Mouse (Mus musculus) kidney, adult 2 months (tissue): ENCODE results near the gene Sspo. TPM values are rescaled to one million over a fixed set of nuclear protein-coding genes. Genes with fewer than 3 reads are reported as not detected.
A peak's percentile ranks its signal among the peaks of the same experiment; 100 is the strongest.

Experiments
- DNase-seq: peaks from one replicate; pipeline ENCODE4 v3.0.0; 2021
- H3K27ac ChIP-seq: fragments of 200-500 bp; 2 replicates; pipeline ENCODE4 v1.5.1; 2012; ENCODE audit warnings: low read depth, low read length, control low read depth, inconsistent platforms; ENCODE audit not compliant: insufficient read depth
- H3K27me3 ChIP-seq: fragments of 200-500 bp; replicated peaks from 2 replicates; pipeline ENCODE4 v1.6.1; 2012; ENCODE audit warnings: mild to moderate bottlenecking, moderate library complexity, low read length, inconsistent platforms; ENCODE audit not compliant: control insufficient read depth, insufficient read depth
- H3K36me3 ChIP-seq: fragments of 200-500 bp; 2 replicates; pipeline ENCODE4 v1.6.1; 2012; ENCODE audit warnings: mild to moderate bottlenecking, moderate library complexity, low read length, inconsistent platforms; ENCODE audit not compliant: control insufficient read depth, insufficient read depth
- H3K4me1 ChIP-seq: fragments of 200-500 bp; 2 replicates; pipeline ENCODE4 v1.6.1; 2011; ENCODE audit warnings: low read length; ENCODE audit not compliant: control insufficient read depth, insufficient read depth
- H3K4me3 ChIP-seq: fragments of 200-500 bp; 2 replicates; pipeline ENCODE4 v1.5.1; 2011; ENCODE audit warnings: mild to moderate bottlenecking, low read depth, low read length, control low read depth; ENCODE audit not compliant: insufficient read depth
- CTCF ChIP-seq: fragments of 200-500 bp; conservative IDR thresholded peaks from 2 replicates; pipeline ENCODE4 v1.5.1; 2011; ENCODE audit warnings: low read depth, mild to moderate bottlenecking, control low read depth, low read length, moderate library complexity, mixed read lengths; ENCODE audit not compliant: insufficient read depth, insufficient read length
- POLR2A ChIP-seq: fragments of 200-500 bp; IDR thresholded peaks from one replicate; pipeline ENCODE4 v1.6.1; 2011; ENCODE audit warnings: low read depth, low read length, control low read depth
- WGBS: fragments of 180-500 bp; shearing (Covaris S2); methylation state at CpG from one replicate; pipeline ENCODE4 v1.1.7; 2018; 5-methylcytosine and 5-hydroxymethylcytosine counted together
- polyA plus RNA-seq: library from polyadenylated mRNA; depleted of rRNA; stranded (reverse); fragments of >200 nt; gene quantifications from 2 replicates; pipeline ENCODE4 v1.2.3, GENCODE M21; 2012

The Sspo gene
- polyA plus RNA-seq, 1 experiment: 1.5 TPM

DNA sequence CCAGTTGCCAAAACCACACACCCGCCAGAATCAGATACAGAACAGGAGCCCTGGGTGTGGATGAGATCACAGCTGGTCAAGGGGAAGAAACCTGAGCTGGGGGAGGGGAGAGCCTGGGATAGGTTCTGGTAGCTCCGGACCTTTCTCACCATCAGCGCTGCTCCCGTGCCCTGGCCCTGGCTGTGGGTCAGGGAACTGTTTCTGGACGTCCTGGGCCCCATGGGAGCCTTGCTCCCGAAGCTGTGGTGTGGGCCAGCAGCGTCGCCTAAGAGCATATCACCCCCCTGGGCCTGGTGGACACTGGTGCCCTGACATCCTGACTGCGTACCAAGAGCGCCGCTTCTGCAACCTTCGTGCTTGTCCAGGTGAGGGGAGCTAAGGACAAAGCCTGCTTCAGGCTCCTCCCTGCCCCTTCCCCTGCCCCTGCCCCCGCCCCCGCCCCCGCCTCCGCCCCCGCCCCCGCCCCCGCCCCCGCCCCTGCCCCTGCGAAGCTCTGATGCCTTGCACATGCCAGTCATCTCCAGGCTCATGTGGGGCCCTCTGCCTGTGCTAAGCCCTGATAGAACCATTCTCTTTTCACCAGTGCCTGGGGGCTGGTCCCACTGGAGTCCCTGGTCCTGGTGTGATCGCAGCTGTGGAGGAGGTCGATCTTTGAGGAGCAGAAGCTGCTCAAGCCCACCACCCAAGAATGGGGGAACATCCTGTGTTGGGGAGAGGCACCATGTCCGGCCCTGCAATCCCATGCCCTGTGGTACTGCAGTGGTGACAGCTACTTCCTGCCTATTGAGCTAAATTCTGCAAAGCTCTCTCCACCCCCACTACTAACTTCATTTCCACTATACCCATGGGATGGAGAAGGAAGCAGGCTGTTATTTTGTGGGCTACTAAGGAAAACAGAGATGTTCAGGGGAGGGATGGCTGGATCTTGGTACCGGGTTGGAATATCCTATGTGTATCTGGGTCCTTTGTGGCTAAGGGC, 40.0 kb downstream of the Sspo start:
- peak; percentile 27 for DNase-seq
- Histone ChIP-seq H3K4me3 (no peak overlapping the region), H3K4me1 (no peaks in the 10 kb centered on the region), H3K36me3 (no peaks in the 10 kb centered on the region), H3K27ac (peak overlapping the region; percentile 18; the same call in 1 of the 2 replicates), H3K27me3 (no peaks in the 10 kb centered on the region)
- 20% methylated on average over 18 of the region's 25 CpGs for WGBS
- TF ChIP-seq CTCF (no peak), POLR2A (no peak)

DNA sequence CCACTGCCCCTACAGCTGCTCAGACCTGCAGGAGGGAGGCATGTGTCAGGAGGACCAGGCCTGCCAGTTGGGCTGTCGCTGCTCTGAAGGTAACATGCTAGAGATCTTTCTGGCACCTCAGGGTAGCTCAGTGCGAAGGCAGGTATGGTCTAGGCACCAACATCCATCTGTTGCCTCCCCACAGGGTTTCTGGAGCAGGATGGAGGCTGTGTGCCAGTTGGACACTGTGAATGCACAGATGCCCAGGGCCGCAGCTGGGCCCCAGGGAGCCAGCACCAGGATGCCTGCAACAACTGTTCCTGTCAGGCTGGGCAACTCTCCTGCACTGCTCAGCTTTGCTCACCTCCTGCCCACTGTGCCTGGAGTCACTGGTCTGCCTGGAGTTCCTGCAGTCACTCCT, 41.7 kb downstream of the Sspo start:
- 98% methylated on average over 3 of the region's 3 CpGs for WGBS
- Histone ChIP-seq H3K27ac (no peak overlapping the region), H3K36me3 (no peaks in the 10 kb centered on the region), H3K4me1 (no peaks in the 10 kb centered on the region), H3K27me3 (no peaks in the 10 kb centered on the region), H3K4me3 (no peak overlapping the region)
- TF ChIP-seq POLR2A (no peak), CTCF (no peak)
- no peak for DNase-seq

DNA sequence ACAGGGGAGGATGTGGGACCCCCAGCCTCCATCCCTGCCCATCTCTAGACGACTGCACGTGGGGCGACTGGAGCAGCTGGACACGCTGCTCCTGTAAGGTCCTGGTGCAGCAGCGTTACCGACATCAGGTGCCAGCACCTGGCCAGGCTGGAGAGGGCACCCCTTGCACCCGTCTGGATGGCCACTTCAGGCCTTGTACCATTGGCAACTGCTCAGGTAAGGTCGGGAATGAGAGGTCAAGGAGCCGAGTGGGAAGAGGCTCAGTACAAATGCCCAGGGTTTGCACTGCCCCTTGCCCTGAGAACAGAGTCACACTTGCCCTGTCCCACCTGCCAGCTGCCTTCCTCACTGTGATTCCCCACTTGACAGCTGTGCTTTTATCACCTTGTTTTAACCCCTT, 43.3 kb downstream of the Sspo start:
- WGBS: 70% methylated on average over 9 of the region's 9 CpGs
- H3K27ac ChIP-seq: no peak overlapping the region
- TF ChIP-seq CTCF (no peak), POLR2A (no peak)

DNA sequence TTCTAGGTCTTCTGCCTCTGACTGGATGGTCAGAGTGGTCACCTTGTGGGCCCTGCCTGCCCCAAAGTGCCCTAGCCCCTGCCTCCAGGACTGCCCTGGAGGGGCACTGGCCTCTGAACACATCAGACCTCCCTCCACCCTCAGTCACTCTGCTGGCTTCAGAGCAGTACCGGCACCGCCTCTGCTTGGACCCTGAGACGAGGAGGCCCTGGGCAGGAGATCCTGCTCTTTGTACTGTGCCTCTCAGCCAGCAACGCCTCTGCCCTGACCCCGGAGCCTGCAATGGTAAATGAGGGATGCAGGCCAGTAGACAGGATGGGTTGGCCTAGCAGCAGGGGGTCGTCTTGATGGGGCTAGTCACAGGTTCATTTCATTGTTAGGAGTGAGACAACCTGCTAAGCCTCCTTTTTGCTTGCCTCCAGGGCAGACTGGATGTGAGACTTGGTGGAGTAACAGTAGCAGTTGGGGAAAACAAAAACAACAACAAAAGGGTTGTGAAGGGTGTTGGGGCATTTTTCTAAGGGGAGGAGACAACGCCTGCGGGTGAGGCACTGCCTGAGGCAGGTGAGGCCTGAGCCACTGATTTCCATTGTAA, 45.2 kb downstream of the Sspo start:
- WGBS: 33% methylated on average over 8 of the region's 8 CpGs
- Histone ChIP-seq H3K4me3 (no peak overlapping the region), H3K27ac (no peak overlapping the region), H3K4me1 (no peaks in the 10 kb centered on the region), H3K27me3 (no peaks in the 10 kb centered on the region), H3K36me3 (no peaks in the 10 kb centered on the region)
- TF ChIP-seq POLR2A (no peak), CTCF (no peak)
- DNase-seq: peak; percentile 78

More for the DNA sequence above, 43.3 kb downstream of the Sspo start:
- DNase-seq: peak; percentile 25
- no peaks in the 10 kb centered on the region for H3K36me3 ChIP-seq
- H3K4me3 ChIP-seq: no peak overlapping the region
- H3K27me3 ChIP-seq: no peaks in the 10 kb centered on the region
- H3K4me1 ChIP-seq: no peaks in the 10 kb centered on the region

DNA sequence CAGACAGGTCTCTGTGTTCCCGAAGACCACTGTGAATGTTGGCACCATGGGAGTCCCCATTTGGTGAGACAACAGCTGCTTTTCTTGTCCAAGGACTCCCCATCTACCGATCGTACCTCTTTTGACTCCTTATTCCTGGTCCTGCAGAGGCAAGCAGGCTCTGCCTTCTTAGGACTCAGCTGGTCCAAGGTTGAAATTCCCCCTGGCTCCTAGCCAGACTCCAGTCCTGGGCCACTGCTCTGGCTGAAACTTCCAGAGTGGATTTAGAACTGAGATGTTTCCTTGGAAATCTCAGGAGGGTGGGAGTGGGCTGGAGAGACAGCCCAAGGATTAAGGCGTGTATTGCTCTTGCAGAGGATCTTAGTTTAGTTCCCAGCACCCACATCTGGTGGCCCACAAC, 49.5 kb downstream of the Sspo start:
- TF ChIP-seq POLR2A (no peak), CTCF (no peak)
- 71% methylated on average over 4 of the region's 4 CpGs for WGBS
- no peak overlapping the region for H3K4me3 ChIP-seq

DNA sequence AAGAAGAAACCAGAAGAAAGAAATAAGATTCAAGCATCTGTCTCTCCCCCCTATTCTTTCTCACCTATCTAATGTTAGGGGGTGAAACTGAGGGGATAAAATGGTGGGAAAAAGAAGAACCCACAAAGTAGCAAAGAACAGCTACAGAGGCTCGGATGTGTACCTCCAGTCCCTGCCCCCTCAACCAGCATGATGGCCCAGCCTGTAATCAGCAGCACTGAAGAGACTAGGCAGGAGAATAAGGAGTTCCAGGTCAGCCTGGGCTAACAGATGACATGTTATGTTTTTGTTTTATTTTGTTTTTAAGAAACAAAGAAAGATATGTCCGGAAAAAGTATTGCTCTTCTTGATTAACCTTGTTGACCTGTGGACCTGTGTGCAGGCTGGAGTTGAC, 55.8 kb downstream of the Sspo start:
- H3K4me3 ChIP-seq: no peak overlapping the region
- no peak overlapping the region for H3K27ac ChIP-seq
- TF ChIP-seq CTCF (no peak), POLR2A (no peak)
- 4% methylated on average over 2 of the region's 2 CpGs for WGBS
- no peaks in the 10 kb centered on the region for H3K27me3 ChIP-seq
- H3K36me3 ChIP-seq: no peaks in the 10 kb centered on the region
- no peak for DNase-seq
- 0 out of 2 replicates have a peak, but pooled peaks cover 6% of the 10 kb centered on the region for H3K4me1 ChIP-seq

More for the DNA sequence above, 49.5 kb downstream of the Sspo start:
- peak; percentile 79 for DNase-seq
- Histone ChIP-seq H3K36me3 (no peaks in the 10 kb centered on the region), H3K27me3 (no peaks in the 10 kb centered on the region), H3K4me1 (no peaks in the 10 kb centered on the region), H3K27ac (no peak overlapping the region)
